12 mouse cellular contexts compared by ENCODE assay signal in the genomic region with DNA sequence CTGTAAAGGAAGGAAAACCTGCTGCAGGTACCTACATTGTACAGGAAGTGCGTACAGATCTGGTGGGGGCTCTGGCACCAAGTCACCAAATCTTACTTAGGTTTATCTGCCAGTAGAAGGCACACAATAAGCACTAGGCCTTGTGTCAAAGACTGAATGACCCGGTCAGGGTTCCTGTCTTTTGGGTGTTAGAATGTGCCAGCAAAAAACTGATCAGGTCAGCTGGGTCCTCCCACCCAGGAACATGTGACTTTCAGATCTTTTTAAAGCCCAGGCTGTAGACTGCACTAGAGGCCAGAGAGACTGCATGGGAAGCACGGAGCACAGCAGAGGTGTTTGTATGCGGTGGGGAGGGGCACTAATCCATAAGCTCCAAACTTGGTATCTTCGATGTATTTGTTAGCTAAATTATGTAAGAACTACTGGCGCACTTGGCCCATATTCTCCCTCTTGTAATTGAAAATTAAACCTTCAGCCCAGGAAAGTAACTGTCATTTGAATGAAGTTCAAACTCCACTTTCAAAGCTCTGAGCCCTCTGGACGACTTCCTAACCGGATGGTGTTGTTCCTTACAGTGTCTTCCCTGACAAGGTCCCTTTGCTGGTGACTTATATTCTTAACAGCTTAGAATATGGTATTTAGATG.
"Had no signal": no experiment of that assay in that cellular context is flagged by ENCODE, and none has a peak within 500 bp of the region (broad histone marks: within the 10 kb centered on the region; RNA-seq: fewer than 3 reads in every experiment).

No protein-coding gene starts in this region.

- H3K27me3 ChIP-seq: midbrain, embryonic 13.5 days; neural tube, embryonic 13.5 days; neural tube, embryonic 15.5 days had no signal

- H3K36me3 ChIP-seq: midbrain, embryonic 10.5 days; midbrain, embryonic 13.5 days; neural tube, embryonic 13.5 days; neural tube, embryonic 15.5 days had no signal

- H3K4me2 ChIP-seq: lung, embryonic 14.5 days; midbrain, embryonic 13.5 days; neural tube, embryonic 13.5 days; neural tube, embryonic 15.5 days had no signal

- H3K4me3 ChIP-seq: midbrain, embryonic 10.5 days; midbrain, embryonic 13.5 days; myocyte; neural tube, embryonic 13.5 days; neural tube, embryonic 15.5 days had no signal

- H3K27ac ChIP-seq: midbrain, embryonic 10.5 days; midbrain, embryonic 13.5 days; neural tube, embryonic 13.5 days; neural tube, embryonic 15.5 days had no signal

- DNase-seq: lung, adult 18-20 months; lung, postnatal 4 days; spleen, adult 18-20 months; thymus, adult 18-20 months; thymus, postnatal 14 days; thymus, postnatal 36 days had no signal

- H3K9me3 ChIP-seq: midbrain, embryonic 10.5 days; midbrain, embryonic 13.5 days; neural tube, embryonic 13.5 days; neural tube, embryonic 15.5 days had no signal

- H3K9ac ChIP-seq: lung, embryonic 14.5 days; midbrain, embryonic 13.5 days; neural tube, embryonic 13.5 days; neural tube, embryonic 15.5 days had no signal
